Mouse (Mus musculus) myocyte (in vitro differentiated cells): ENCODE results near the gene Bbs10.

Experiments
- CEBPB ChIP-seq: IDR thresholded peaks from 2 replicates; pipeline ENCODE4 v1.6.1; 2011; ENCODE audit warnings: mild to moderate bottlenecking, moderate library complexity; ENCODE audit not compliant: poor library complexity, insufficient read depth, severe bottlenecking
- E2F4 ChIP-seq: IDR thresholded peaks from one replicate; pipeline ENCODE4 v1.6.1; 2011; ENCODE audit warnings: mild to moderate bottlenecking, control low read depth, moderate library complexity; ENCODE audit not compliant: insufficient read depth
- MAX ChIP-seq: IDR thresholded peaks from one replicate; pipeline ENCODE4 v1.6.1; 2011; ENCODE audit warnings: low read depth, mild to moderate bottlenecking, control low read depth
- MYOG ChIP-seq, 3 experiments: IDR thresholded peaks; one replicate each; pipeline ENCODE4 v1.6.1; 2011; ENCODE audit warnings: control low read depth in 2 of 3, low read depth in 2 of 3, mild to moderate bottlenecking in 2 of 3; ENCODE audit not compliant: insufficient read length in 2 of 3, control insufficient read depth in 1 of 3, insufficient read depth in 1 of 3
- POLR2A ChIP-seq: IDR thresholded peaks from one replicate; pipeline ENCODE4 v1.6.1; 2011; ENCODE audit warnings: low read depth, mild to moderate bottlenecking, control low read depth, moderate library complexity; ENCODE audit not compliant: insufficient read length
- POLR2AphosphoS2 ChIP-seq: IDR thresholded peaks from one replicate; pipeline ENCODE4 v1.6.1; 2011; ENCODE audit warnings: low read depth, control low read depth; ENCODE audit not compliant: insufficient read length
- TCF12 ChIP-seq: IDR thresholded peaks from one replicate; pipeline ENCODE4 v1.6.1; 2011; ENCODE audit warnings: mild to moderate bottlenecking, control low read depth; ENCODE audit not compliant: poor library complexity, insufficient read depth, severe bottlenecking
- TCF3 ChIP-seq: IDR thresholded peaks from one replicate; pipeline ENCODE4 v1.6.1; 2011; ENCODE audit warnings: low read depth, control low read depth; ENCODE audit not compliant: insufficient read length
- USF1 ChIP-seq: IDR thresholded peaks from one replicate; pipeline ENCODE4 v1.6.1; 2011; ENCODE audit warnings: low read depth, mild to moderate bottlenecking, control low read depth, moderate library complexity

DNA sequence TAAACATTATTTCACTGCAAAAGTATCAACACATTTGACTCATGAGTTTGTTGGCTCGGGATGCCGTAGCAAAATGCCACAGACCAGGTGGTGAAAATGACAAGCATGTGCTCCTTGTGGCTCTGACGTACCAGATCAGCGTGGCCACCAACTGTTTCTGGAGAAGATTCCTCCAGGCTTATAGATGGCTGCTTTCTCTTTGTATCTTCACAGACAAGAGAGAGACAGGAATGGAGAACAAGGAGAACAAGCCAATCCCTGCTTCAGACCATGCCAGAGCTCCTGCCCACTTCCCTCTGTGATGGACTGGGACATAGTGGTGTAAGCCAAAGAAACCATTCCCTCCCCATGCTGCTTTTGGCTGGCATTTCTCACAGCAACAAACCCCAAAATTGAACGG lies 45.1 kb downstream of the Bbs10 start:
- no peak for TF ChIP-seq POLR2A
- TF ChIP-seq MAX = no peak
- TF ChIP-seq TCF12 = no peak
- TF ChIP-seq CEBPB = no peak
- no peak for TF ChIP-seq TCF3
- no peak for TF ChIP-seq MYOG (IDR thresholded peaks at IDR 0.05; ENCODE audit: control insufficient read depth in 1 of 3, insufficient read depth in 1 of 3, insufficient read length in 2 of 3, low read depth in 2 of 3)
- no peak for TF ChIP-seq E2F4
- no peak for TF ChIP-seq USF1
- no peak for TF ChIP-seq POLR2AphosphoS2
